Mouse (Mus musculus) forebrain, embryonic 12.5 days (tissue): Measurements from ENCODE around the gene Rtn2. TPM values are rescaled to one million over a fixed set of nuclear protein-coding genes. Genes with fewer than 3 reads are reported as not detected.

ENCODE experiments used
- ATAC-seq: fragments of 200-750 bp; cut with Nextera tagmentation; 2 replicates; pipeline ENCODE4 v1.8.0; 2017; ENCODE audit warnings: moderate TSS enrichment; ENCODE audit not compliant: low FRiP score
- H3K27ac ChIP-seq: fragments of 300-500 bp; sonication (generic); 2 replicates; pipeline ENCODE4 v1.5.1; 2016; ENCODE audit warnings: mild to moderate bottlenecking
- H3K27me3 ChIP-seq: fragments of 300-500 bp; sonication (generic); 2 replicates; pipeline ENCODE4 v1.6.1; 2016; ENCODE audit warnings: mild to moderate bottlenecking
- H3K36me3 ChIP-seq: fragments of 300-500 bp; sonication (generic); replicated peaks from 2 replicates; pipeline ENCODE4 v1.6.1; 2016; ENCODE audit warnings: mild to moderate bottlenecking
- H3K4me1 ChIP-seq: fragments of 300-500 bp; sonication (generic); 2 replicates; pipeline ENCODE4 v1.6.1; 2016
- H3K4me2 ChIP-seq: fragments of 300-500 bp; sonication (generic); 2 replicates; pipeline ENCODE4 v1.6.1; 2016; ENCODE audit warnings: mild to moderate bottlenecking, moderate library complexity
- H3K4me3 ChIP-seq: fragments of 300-500 bp; sonication (generic); replicated peaks from 2 replicates; pipeline ENCODE4 v1.5.1; 2016; ENCODE audit warnings: mild to moderate bottlenecking
- H3K9ac ChIP-seq: fragments of 300-500 bp; sonication (generic); 2 replicates; pipeline ENCODE4 v1.6.1; 2016; ENCODE audit warnings: mild to moderate bottlenecking
- H3K9me3 ChIP-seq: fragments of 300-500 bp; sonication (generic); 2 replicates; pipeline ENCODE4 v1.6.1; 2016
- WGBS: fragments of 180-500 bp; shearing (Covaris S2); methylation state at CpG from one replicate; pipeline ENCODE4 v1.1.7; 2016; 5-methylcytosine and 5-hydroxymethylcytosine counted together
- polyA plus RNA-seq: library from polyadenylated mRNA; unstranded; fragments of >200 nt; fragmentation: Nextera tagmentation; extraction: Ambion mirVana; gene quantifications from 2 replicates; pipeline ENCODE4 v1.2.1, GENCODE M21; 2016

Rtn2 gene
- polyA plus RNA-seq, 1 experiment from 2014 or later: 70.3 TPM

DNA sequence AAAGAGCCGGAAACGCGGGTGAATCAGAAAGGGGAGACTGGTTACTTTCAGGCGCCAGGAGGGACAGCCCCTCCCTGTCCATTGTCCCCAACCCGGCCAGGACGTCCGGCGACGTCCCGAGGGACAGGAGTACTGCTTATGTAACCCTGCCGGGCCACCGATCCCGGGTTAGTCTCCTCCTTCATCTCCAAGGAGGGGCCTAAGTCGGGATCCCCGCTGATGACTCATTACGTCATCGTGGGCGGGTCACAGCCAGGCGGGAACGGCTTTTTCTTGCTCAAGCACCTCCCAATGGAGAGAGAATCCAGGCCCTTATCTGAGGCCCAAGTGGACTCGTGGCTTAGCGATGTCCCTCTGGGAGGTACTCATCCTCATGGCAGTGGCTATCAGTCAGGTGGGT is 44.7 kb downstream of the Rtn2 start:
- WGBS: 0% methylated on average over 22 of the region's 22 CpGs
- ATAC-seq: peak; percentile 77

GRCm38 (mm10) chr7:19327782-19328181 is 45.4 kb downstream of the Rtn2 start:
- Histone ChIP-seq H3K4me1 (peaks cover 24% of the 10 kb centered on the region), H3K9me3 (no peaks in the 10 kb centered on the region), H3K4me2 (no peak overlapping the region), H3K27me3 (peaks cover 7% of the 10 kb centered on the region; the same call in 1 of the 2 replicates), H3K4me3 (no peak overlapping the region), H3K36me3 (no peaks in the 10 kb centered on the region), H3K9ac (peak overlapping the region; percentile 26; the same call in 1 of the 2 replicates), H3K27ac (no peak overlapping the region)
- WGBS: 86% methylated on average over 5 of the region's 5 CpGs
- ATAC-seq: no peak

More for the DNA sequence above, 44.7 kb downstream of the Rtn2 start:
- Histone ChIP-seq H3K9me3 (no peaks in the 10 kb centered on the region), H3K27ac (peak overlapping the region; percentile 60), H3K4me3 (peak overlapping the region; percentile 37), H3K36me3 (no peaks in the 10 kb centered on the region), H3K27me3 (peaks cover 7% of the 10 kb centered on the region; the same call in 1 of the 2 replicates), H3K4me2 (peak overlapping the region; percentile 65), H3K4me1 (peaks cover 24% of the 10 kb centered on the region), H3K9ac (peak overlapping the region; percentile 26; the same call in 1 of the 2 replicates)

GRCm38 (mm10) chr7:19328425-19328824 is 46.0 kb downstream of the Rtn2 start:
- Histone ChIP-seq H3K27me3 (peaks cover 5% of the 10 kb centered on the region; the same call in 1 of the 2 replicates), H3K4me1 (peaks cover 24% of the 10 kb centered on the region), H3K4me2 (no peak overlapping the region), H3K27ac (no peak overlapping the region), H3K4me3 (no peak overlapping the region), H3K9me3 (no peaks in the 10 kb centered on the region), H3K36me3 (no peaks in the 10 kb centered on the region), H3K9ac (no peak overlapping the region)
- no peak for ATAC-seq

GRCm38 (mm10) chr7:19331910-19332309 is 49.5 kb downstream of the Rtn2 start:
- H3K9me3 ChIP-seq: no peaks in the 10 kb centered on the region
- no peak overlapping the region for H3K4me3 ChIP-seq
- H3K36me3 ChIP-seq: no peaks in the 10 kb centered on the region
- no peak overlapping the region for H3K27ac ChIP-seq
- H3K27me3 ChIP-seq: 0 out of 2 replicates have a peak, but pooled peaks cover under 1% of the 10 kb centered on the region
- no peak for ATAC-seq
- H3K4me1 ChIP-seq: peaks cover 10% of the 10 kb centered on the region
- WGBS: 61% methylated on average over 2 of the region's 2 CpGs
- no peak overlapping the region for H3K9ac ChIP-seq
- no peak overlapping the region for H3K4me2 ChIP-seq

DNA sequence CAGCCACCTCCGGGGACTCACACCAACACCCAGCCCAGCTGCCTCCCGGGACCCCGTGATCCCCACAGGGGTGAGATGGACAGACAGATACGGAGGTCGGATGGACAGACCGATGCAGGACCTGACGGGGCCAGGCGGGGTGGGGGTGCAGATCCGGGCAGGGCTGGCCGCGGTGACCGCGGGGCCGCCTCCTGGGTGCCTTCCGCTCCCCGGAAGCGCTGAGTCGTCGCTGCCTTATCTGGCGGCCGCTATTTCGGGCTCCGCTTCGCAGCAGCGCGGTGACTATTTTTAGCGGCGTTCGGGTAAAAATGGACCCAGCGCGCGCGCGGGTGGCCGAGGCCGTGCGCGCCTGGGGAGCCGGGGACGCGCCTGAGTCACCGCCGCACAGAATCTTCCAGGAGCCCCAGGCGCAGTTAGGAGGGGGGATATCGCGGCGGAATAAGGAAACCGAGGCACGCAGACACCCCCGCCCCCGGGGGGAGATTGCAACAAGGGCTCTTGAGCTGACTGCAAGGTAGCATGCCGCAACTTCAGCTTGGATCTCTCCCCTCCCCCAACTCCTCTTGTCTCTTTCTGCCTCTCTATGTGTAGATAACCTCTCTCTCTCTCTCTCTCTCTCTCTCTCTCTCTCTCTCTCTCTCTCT is 50.4 kb downstream of the Rtn2 start:
- peak overlapping the region; percentile 70 for H3K4me3 ChIP-seq
- 0 out of 2 replicates have a peak, but pooled peaks cover 10% of the 10 kb centered on the region for H3K27me3 ChIP-seq
- no peaks in the 10 kb centered on the region for H3K9me3 ChIP-seq
- peak overlapping the region; percentile 80 for H3K9ac ChIP-seq
- peak overlapping the region; percentile 67 for H3K27ac ChIP-seq
- WGBS: under 1% methylated on average over 52 of the region's 52 CpGs
- no peaks in the 10 kb centered on the region for H3K36me3 ChIP-seq
- ATAC-seq: peak; percentile 67
- peaks cover 1% of the 10 kb centered on the region for H3K4me1 ChIP-seq
- peak overlapping the region; percentile 88 for H3K4me2 ChIP-seq

- no peak overlapping the region for H3K27ac ChIP-seq
- no peak overlapping the region for H3K4me2 ChIP-seq
- 0 out of 2 replicates have a peak, but pooled peaks cover 10% of the 10 kb centered on the region for H3K27me3 ChIP-seq
- no peak for ATAC-seq
- H3K4me3 ChIP-seq: no peak overlapping the region
- no peak overlapping the region for H3K9ac ChIP-seq
- H3K36me3 ChIP-seq: no peaks in the 10 kb centered on the region
- H3K9me3 ChIP-seq: no peaks in the 10 kb centered on the region
- no peaks in the 10 kb centered on the region; the same call in 1 of the 2 replicates for H3K4me1 ChIP-seq
- WGBS: 43% methylated on average over 3 of the region's 3 CpGs
These were observed 53.2 kb downstream of the Rtn2 start for GRCm38 (mm10) chr7:19335583-19335982.

DNA sequence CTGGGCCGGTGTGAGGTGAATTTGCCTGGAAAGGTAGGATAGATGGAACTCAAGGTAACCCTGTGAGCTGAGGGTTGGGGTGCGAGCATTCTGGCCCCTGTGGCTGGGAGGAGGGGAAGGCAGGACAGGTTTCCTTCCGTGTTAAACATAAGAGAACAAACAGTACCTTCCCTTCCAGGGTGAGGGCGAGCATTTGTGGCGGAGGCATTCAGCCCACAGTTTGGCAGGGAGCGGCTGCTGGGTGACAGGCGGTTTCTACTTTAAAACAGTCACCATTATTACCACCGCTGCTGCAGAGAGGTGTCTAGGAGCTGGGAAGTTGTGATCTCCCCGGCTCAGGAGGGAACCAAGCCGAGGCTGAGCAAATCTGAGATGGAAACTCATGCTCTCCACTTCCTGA is 54.7 kb downstream of the Rtn2 start:
- Histone ChIP-seq H3K27ac (no peak overlapping the region), H3K4me2 (no peak overlapping the region), H3K27me3 (peaks cover 23% of the 10 kb centered on the region), H3K9me3 (no peaks in the 10 kb centered on the region), H3K4me1 (peaks cover 9% of the 10 kb centered on the region), H3K36me3 (no peaks in the 10 kb centered on the region), H3K9ac (no peak overlapping the region), H3K4me3 (no peak overlapping the region)
- 71% methylated on average over 10 of the region's 10 CpGs for WGBS
- ATAC-seq: no peak

DNA sequence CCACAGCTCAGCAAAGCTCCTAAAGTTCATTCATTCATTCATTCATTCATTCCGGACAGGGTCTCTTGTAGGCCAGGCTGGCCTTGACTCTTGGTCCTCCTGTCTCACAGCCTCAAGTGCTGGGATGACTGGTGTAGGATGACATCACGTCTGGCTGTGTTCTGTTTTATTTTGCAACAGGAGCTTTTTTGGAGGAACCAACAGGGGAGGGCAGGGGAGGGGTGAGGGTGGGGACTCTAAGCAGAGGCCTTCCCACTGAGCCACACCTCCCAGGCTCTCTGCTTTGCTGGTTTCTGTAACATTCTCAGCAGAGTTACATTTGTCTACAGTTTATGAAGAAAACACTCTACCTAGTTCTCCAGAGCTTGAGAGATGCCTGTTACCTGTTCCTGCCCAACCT is 55.6 kb downstream of the Rtn2 start:
- no peak overlapping the region for H3K9ac ChIP-seq
- 55% methylated on average over 2 of the region's 2 CpGs for WGBS
- peaks cover 27% of the 10 kb centered on the region for H3K27me3 ChIP-seq
- H3K4me2 ChIP-seq: no peak overlapping the region
- peaks cover 14% of the 10 kb centered on the region for H3K4me1 ChIP-seq
- H3K4me3 ChIP-seq: no peak overlapping the region
- no peak overlapping the region for H3K27ac ChIP-seq
- H3K9me3 ChIP-seq: no peaks in the 10 kb centered on the region
- H3K36me3 ChIP-seq: no peaks in the 10 kb centered on the region
- ATAC-seq: no peak

DNA sequence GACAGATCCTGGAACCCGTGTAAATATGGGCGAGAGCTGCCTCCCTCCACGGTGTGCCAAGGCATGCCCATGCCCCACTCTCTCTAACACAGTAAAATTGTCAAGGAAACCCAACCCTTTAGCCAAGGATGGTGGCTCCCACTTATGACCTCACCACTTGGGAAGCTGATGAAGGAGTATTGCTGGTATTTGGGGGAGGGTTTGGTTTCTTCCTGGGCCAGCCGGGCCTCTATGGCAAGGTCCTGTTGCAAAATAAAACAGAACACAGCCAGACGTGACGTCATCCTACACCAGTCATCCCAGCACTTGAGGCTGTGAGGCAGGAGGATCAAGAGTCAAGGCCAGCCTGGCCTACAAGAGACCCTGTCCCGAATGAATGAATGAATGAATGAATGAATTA is 56.2 kb downstream of the Rtn2 start:
- ATAC-seq: no peak
- Histone ChIP-seq H3K9me3 (no peaks in the 10 kb centered on the region), H3K27ac (no peak overlapping the region), H3K4me2 (no peak overlapping the region), H3K27me3 (peaks cover 27% of the 10 kb centered on the region), H3K36me3 (no peaks in the 10 kb centered on the region), H3K4me3 (no peak overlapping the region), H3K4me1 (peaks cover 15% of the 10 kb centered on the region), H3K9ac (no peak overlapping the region)
- WGBS: 78% methylated on average over 7 of the region's 7 CpGs

GRCm38 (mm10) chr7:19341250-19341649 is 58.8 kb downstream of the Rtn2 start:
- H3K27me3 ChIP-seq: peaks cover 30% of the 10 kb centered on the region
- H3K27ac ChIP-seq: no peak overlapping the region
- peak overlapping the region; percentile 97 for H3K4me2 ChIP-seq
- no peaks in the 10 kb centered on the region for H3K36me3 ChIP-seq
- peak overlapping the region; percentile 55; the same call in 1 of the 2 replicates for H3K4me3 ChIP-seq
- H3K9me3 ChIP-seq: no peaks in the 10 kb centered on the region
- H3K4me1 ChIP-seq: peaks cover 31% of the 10 kb centered on the region
- 19% methylated on average over 10 of the region's 10 CpGs for WGBS
- H3K9ac ChIP-seq: no peak overlapping the region
- no peak for ATAC-seq

- peaks cover 30% of the 10 kb centered on the region for H3K27me3 ChIP-seq
- peak overlapping the region; percentile 75 for H3K9ac ChIP-seq
- ATAC-seq: peak; percentile 22; the same call in 1 of the 2 replicates
- peak overlapping the region; percentile 97 for H3K4me2 ChIP-seq
- peaks cover 32% of the 10 kb centered on the region for H3K4me1 ChIP-seq
- under 1% methylated on average over 41 of the region's 41 CpGs for WGBS
- no peaks in the 10 kb centered on the region for H3K9me3 ChIP-seq
- H3K4me3 ChIP-seq: peak overlapping the region; percentile 55
- H3K36me3 ChIP-seq: no peaks in the 10 kb centered on the region
- no peak overlapping the region for H3K27ac ChIP-seq
These were observed 59.5 kb downstream of the Rtn2 start for GRCm38 (mm10) chr7:19341761-19342409.

GRCm38 (mm10) chr7:19342481-19343027 is 60.1 kb downstream of the Rtn2 start:
- WGBS: under 1% methylated on average over 27 of the region's 27 CpGs
- ATAC-seq: peak; percentile 24
- H3K9me3 ChIP-seq: no peaks in the 10 kb centered on the region

More at GRCm38 (mm10) chr7:19342481-19343027, 60.1 kb downstream of the Rtn2 start:
- peak overlapping the region; percentile 55 for H3K4me3 ChIP-seq
- H3K4me1 ChIP-seq: peaks cover 32% of the 10 kb centered on the region
- peak overlapping the region; percentile 75 for H3K9ac ChIP-seq
- H3K27ac ChIP-seq: no peak overlapping the region
- H3K27me3 ChIP-seq: peaks cover 23% of the 10 kb centered on the region
- peak overlapping the region; percentile 97 for H3K4me2 ChIP-seq
- no peaks in the 10 kb centered on the region for H3K36me3 ChIP-seq
